Mouse (Mus musculus) mature B cell (primary cell): Measurements from ENCODE around the gene Dgke.
"Not testable (repeated sequence)": the region's sequence is repeated elsewhere in the genome, so short reads cannot be mapped to it uniquely, and the experiment has no call there.

Experiments
- in situ Hi-C: fragments of 300-500 bp; cut with MboI; formaldehyde crosslinking; loops from 2 replicates; pipeline ENCODE4 v1.14.3; 2019

Dgke gene

DNA sequence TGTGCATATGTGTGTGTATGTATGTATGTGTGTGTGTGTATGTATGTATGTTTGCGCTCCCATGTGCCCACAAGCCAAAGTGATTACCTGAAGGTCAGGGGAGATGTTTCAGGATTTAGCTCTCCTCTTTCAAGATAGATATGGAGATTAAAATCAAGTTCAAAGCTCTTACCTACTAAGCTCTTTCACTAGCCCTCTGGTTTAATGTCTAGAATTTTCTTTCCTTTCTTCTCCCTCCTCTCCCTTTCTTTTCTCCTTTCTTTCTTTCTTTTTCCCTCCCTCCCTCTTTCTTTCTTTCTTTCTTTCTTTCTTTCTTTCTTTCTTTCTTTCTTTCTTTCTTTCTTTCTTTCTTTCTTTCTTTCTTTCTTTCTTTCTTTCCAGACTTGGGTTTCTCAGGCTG is at the start of gene Dgke:
TSS of gene Dgke (minus strand) at position 101 of the 400 bp plus-strand sequence.
- in situ Hi-C loops: no loop called here

DNA sequence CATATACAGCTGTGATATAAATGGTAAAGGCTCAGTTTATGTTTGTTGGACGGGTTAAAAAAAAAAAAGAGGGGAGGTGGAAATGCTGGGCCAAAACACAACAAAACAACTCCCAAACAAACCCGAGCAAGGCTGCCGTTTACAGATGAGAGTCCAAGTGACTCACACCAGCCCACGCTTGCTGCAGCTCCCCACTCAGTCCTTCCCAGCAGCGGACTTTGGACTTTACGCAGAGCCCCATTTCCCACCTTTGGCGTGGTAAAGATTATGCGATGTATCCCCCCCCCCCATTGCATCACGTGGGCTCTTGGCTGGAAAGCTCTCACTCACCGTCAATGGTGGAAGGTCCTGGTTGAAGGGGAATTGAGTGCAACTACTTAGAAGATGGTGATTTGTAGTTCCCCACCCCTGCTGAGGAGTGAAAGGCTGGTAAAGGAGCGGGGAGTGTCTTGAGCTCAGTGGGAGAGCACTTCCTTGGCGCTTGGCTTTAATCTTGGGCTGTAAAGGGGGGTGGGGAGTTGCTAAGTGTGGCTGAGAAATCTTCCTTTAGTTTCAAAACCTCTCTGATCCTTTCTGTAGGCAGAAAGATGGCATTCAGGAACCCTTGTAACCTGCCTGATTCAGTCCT is 40.6 kb upstream of the Dgke start:
- in situ Hi-C loops: loop anchor here (25.0 kb wide), 1 partner anchor 605 kb away; no protein-coding TSS in a partner anchor

DNA sequence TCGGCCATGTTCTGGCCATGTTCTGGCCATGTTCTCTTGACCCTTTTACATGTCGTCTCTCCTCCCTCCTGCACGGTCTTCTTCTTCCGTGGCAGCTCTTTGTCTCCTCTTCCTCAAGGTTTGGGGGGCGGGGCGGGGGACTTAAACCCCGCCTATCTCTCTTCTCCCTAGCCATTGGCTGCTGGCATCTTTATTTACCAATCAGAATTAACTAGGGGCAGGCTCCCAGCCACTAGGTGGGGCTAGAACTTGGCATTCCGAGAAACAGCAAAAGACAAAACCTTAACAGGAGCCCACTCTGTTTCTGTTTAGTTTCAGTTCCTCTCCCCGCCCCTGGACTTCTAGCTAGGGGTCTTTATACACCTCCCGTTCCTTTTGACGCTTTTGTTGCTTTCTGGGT is 39.2 kb upstream of the Dgke start:
- in situ Hi-C loops: loop anchor here (25.0 kb wide), 1 partner anchor 606 kb away; no protein-coding TSS in a partner anchor

DNA sequence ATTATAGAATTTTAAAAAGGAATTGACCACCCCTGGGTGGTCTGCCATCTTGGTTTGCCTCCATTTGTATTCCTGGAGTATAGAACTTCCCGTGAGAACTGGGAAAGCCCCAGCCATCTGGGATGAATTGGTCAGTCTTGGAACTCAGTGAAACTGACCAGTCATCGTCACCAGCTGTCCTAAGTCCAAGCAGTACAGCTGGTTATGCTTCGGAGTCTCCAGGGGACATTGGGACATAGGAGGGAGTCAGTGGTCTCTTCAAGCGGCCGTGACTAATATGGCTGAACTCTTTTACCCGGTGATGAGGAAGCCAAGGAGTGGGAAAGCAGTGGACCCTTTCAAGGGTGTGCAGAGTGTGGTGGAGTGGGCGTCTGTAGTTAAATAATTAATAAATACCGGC is 38.6 kb upstream of the Dgke start:
- in situ Hi-C loops: loop anchor here (25.0 kb wide), 1 partner anchor 607 kb away; no protein-coding TSS in a partner anchor

DNA sequence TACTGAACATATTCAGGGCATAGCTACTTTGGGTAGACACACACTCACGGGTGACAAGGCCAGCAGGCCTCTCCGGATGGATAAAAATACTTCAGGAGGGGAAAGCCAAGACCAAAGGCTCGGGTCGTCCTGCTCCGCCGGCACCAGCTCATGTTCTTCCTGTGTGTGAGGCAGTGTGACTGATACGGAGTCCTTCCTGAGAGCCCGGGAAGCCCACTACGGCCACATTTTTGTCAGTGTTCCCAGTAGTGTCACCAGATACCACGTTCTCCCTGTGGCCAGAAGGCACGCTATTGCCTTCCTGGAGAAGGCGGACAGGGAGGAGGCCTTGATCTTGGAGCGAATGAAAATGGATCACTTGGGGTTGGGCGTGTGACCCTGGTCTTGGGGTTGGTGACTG is 36.5 kb upstream of the Dgke start:
- in situ Hi-C loops: loop anchor here (25.0 kb wide), 1 partner anchor 609 kb away; no protein-coding TSS in a partner anchor

DNA sequence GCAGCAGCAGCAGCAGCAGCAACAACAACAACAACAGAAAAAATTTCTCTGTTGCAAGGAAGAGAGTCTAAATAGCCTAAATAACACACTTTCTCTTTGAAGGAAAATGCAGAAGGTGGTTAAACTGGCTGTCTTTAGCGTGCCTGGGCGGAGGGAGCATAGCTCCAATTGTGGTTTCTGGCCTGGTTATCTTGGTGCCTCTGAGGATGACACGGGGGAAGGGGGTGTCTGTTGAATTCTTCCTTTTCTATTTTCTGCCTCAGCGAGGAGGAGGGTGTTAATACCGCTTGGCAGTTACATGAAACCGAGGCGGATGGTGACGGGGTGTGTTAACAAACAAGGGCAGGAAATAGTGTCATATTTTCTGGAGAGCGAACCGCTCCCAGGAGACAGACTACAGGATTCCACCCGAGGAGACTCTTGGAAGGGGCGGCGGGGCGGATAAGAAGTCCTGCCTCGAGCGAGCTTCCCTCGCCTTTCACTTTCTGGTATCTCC is 34.2 kb upstream of the Dgke start:
- in situ Hi-C loops: loop anchor here (25.0 kb wide), 1 partner anchor 611 kb away; no protein-coding TSS in a partner anchor

DNA sequence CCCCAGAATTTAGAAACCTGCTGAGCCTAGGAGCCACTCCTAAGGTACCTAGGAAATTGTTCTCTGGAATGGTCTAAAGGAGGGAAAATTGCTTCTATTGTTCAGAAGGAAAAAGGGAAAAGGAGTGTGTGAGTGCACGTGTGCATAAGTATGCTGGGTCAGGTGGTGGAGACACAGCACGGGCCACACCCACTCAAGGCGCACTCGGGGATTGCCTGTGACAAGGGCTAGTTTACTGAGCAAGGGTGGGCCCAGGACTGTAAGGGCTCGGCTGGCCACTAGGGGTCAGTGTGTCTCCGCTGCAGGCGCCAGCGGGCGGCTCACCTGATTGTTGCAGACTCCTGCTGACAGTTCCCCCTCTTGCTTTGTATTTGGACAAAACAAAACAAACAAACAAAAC is 33.8 kb upstream of the Dgke start:
- in situ Hi-C loops: loop anchor here (25.0 kb wide), 1 partner anchor 612 kb away; no protein-coding TSS in a partner anchor

DNA sequence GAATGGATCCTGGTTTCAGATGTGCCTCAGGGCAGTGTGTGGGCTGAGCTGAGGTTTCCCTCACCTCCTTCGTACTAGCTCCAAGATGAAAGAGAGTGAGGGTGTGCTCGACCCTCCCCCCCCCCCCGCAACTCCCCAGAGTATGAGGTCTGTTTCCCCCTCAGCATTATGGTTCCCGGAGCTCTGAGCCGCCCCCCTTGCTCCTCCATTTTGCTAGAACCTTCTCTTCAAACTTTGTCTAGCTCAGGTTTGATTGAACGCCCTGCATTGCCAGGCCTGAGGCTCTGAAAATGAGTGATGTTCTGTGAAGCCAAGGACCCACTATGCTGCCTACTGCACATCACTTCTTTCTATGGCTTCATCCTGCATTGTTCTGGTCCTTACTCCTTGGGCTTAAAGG is 32.3 kb upstream of the Dgke start:
- in situ Hi-C loops: loop anchor here (10.0 kb wide), 1 partner anchor 206 kb away; the partner anchor contains the start of gene Nog

DNA sequence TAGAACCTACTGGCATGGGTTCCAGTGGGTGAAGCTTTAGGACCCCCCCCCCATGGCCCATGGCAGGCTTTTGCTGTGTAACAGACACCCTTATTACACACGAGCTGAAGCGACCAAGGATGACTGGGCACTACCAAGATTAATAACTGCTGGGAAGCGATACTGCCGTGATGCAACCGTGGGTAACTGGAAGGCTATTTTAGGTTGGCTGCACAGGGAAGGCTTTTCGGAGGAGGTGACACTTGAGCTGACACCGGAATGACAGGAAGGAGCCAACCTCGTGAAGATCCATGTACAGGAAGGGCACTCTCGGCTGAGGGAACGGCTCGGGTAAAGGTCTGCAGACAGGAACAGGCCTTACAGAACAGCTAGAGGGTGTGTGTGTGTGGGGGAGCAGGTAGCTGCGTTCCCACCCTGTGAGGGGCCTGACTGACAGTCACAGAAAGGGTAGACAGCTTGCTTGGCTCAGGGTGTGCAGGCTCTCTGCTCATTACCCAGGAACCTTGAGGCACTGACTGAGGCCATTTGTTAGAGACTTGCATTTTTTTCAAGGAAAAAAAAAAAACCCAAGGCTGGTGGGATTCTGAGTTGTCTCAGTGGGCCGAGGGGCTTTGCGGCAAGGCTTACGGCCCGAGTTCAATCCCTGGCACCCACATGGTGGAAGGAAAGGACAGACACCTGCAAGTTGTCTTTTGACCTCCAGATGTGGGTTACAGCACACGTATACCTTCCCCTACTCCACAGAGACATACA is 31.6 kb upstream of the Dgke start:
- in situ Hi-C loops: loop anchor here (10.0 kb wide), 1 partner anchor 207 kb away; the partner anchor contains the start of gene Nog

DNA sequence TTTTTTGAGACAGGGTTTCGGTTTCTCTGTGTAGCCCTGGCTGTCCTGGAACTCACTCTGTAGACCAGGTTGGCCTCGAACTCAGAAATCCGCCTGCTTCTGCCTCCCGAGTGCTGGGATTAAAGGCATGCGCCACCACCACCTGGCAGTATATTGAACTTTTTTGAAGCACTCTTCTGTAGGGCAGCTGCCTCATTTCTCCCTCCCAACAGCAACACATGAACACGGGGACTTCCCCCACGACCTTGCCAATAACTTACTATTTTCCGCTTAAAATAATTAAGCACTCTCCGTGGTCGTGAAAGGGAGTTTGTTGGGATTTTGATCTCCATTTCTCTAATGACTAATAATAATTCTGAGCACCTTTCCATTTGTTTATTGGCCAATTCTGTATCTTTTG is 30.6 kb upstream of the Dgke start:
- in situ Hi-C loops: loop anchor here (10.0 kb wide), 1 partner anchor 208 kb away; the partner anchor contains the start of gene Nog

DNA sequence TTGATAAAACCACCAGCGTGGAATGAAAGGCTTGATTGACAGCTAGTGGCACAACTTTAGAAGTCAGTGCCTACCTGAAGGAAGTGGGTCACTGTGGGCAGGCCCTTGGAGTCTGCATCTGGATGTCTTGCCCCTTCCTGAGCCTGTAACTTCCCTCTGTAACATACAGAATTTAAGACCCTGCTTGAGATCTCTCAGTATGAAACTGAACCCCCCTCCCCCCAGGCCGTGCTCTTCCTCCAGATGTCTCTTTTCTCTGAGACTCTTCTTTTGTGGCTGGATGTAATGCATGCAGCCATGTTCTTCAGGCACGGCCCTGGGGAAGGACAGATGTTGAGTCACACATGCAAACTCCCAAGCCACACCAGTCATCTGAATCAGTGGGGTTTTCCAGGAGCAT is 28.7 kb upstream of the Dgke start:
- in situ Hi-C loops: loop anchor here (10.0 kb wide), 1 partner anchor 209 kb away; the partner anchor contains the start of gene Nog

DNA sequence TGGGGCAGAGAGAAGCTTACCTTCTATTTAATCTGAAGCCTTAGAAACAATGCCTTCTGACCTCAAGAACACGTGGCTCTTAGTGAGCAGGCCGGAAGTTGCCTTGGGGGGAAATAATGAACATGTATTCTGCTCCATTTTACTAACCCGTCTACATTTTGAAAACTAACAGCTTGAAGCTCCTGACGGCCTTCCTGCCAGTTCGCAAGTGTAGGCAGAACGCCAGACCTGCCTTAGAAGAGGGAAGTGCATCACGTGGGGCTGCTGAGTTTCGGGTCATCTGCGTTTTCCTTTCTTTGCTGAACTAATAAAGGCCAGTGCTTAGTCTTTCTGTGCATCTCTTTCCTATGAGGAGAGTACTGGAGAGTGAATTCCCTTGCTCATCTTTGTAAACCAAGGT is 26.1 kb upstream of the Dgke start:
- in situ Hi-C loops: loop anchor here (10.0 kb wide), 1 partner anchor 212 kb away; the partner anchor contains the start of gene Nog

DNA sequence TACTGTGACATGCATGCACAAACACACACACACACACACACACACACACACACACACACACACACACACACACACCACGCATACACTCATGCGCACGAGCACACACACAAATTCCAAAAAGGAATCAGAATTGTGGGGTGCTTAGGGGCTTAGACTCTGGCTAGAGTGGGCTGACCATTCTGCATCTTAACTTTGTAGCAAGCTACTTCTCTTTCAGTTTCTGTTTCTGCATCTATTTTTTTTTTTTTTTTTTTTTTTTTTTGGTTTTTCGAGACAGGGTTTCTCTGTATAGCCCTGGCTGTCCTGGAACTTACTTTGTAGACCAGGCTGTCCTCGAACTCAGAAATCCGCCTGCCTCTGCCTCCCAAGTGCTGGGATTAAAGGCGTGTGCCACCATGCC is 23.7 kb upstream of the Dgke start:
- in situ Hi-C loops: loop anchor here (10.0 kb wide), 1 partner anchor 214 kb away; the partner anchor contains the start of gene Nog

DNA sequence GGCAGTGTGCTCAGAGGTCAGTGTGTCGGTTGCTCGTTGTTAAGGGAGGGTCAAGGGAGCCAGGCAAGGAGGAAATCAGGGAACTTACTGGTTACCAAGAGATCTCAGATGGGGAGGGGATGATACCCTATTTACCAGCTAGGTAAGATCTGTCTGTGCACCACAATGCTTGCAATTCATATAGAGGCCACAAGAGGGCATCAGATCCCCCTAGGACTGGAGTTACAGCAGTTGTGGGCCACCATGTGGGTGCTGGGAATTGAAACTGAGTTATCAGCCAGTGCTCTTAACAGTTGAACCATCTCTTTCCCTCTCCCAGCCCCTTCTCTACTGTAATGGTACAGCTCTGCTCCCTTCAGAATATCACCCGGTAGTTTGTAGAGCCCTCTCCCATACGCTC is 22.1 kb upstream of the Dgke start:
- in situ Hi-C loops: no loop called here

DNA sequence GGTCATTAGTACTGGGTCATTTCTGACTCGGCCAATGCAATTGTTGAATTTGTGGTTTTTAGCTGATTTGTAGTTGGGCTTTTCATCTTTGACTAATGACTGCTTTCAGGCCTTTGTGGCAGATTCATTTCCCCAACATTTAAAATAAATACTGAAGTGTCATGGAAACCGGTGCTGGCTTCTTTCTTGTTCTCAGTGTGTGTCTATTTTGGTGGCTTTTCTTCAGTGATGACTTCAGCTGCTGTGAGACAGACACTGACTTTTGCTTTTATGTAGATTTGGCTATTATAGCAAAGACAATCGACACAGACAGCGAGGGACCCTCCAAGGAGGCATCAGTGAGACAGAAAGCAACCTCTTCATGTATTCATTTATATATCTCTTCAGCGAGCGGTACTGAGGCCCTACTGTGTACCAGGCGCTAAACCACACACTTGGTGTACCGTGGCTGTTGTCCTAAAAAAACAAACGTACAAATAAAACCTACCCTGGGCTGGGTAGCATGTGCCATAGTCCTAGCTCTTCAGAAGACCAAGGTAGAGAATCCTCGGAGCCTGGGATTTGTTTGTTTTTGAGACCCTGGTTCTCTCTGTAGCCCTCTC is 19.7 kb upstream of the Dgke start:
- in situ Hi-C loops: no loop called here

DNA sequence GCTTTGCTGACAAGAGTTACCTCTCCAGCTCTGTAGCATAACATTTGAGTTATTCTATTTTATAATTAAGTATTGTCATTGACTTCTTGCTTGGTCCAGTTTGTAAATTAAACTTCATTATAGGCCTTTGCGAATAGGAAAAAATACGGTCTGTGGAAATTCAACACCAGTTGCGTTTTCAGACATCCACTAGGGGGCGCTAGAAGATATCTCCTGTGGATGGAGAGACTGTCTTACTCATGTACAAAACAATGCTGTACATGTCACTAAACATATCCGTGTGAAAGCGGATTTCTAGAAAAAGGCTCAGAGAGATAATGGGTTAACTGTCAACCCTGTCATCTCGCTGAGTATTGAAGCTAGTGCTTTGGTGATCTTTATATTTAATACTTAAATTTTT is 18.0 kb upstream of the Dgke start:
- in situ Hi-C loops: no loop called here

DNA sequence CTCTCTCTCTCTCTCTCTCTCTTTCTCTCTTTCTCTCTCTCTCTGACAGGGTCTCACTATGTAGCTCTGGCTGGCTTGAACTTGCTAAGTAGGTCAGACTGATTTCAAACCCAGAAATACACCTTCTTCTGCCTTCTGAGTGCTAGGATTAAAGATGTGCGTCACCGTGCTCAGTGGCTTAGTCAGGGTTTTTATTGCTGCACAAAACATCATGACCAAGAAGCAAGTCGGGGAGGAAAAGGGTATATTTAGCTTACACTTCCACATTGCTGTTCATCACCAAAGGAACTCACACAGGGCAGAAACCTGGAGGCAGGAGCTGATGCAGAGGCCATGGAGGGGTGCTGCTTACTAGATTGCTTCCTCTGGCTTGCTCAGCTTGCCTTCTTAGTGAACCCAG is 16.0 kb upstream of the Dgke start:
- in situ Hi-C loops: not testable (repeated sequence)

DNA sequence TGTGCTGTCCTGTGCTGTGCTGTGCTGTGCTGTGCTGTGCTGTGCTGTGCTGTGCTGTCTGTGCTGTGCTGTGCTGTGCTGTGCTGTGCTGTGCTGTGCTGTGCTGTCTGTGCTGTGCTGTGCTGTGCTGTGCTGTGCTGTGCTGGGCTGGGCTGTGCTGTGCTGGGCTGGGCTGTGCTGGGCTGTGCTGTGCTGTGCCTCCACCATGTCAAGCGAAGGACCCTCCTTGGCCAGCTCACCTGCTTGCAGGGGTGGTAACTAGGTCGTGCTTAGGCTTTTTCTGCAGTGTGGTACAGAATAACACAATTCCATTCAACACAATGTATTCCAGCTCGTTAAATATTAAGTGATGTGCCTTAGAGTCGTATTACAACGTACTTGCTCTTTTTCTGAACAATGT is 15.3 kb upstream of the Dgke start:
- in situ Hi-C loops: not testable (repeated sequence)

DNA sequence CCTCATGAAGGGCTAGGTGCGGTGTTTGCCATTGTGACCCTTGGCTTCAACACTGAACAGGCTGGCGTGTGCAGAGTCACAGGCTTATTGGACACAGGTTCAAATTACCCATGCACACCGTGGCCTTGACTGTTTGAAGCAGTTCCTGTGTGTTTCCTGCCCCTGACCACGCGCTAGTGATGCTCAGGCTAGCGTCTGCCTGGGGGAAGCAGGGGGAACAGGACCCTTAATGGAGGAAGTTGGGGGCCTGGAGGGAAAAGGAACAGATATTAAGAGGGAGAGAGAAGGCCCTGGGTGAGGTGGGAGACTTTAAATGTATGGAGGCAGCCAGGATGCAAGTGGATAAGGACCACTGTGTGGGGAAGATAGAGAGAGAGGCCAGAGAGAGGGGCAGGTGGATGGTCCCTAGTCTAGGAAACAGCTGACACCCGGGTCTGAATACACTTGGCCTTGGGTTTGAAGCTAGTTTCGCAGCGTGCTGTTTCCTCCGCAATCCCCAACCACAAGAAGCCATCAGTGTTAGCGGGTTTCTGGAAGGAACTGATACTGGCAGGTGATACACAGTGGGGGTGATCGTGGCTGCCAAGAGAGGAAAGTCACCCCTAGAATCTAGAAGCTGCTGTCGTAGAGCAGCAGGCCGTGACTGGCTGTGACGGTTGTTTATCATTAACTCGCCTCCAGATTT is 12.5 kb upstream of the Dgke start:
- in situ Hi-C loops: no loop called here

DNA sequence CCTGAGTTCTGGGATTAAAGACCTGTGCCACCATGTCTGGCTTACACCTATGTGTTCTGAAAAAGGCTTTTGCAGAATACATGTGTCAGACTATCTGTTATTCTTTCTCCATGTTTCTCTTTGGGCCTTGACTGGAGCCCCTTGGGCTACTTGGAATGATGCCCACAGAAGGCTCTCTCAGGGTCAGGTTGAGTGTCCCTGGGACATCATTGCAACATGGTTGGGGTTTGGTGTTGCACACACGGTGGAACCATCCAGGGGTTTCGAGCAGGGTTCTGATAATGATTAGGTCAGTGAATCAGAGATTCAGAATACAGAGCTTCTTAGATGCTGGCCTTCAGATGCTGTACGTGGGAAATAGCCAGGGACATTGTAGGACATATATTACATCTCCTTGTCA is 11.7 kb upstream of the Dgke start:
- in situ Hi-C loops: no loop called here

DNA sequence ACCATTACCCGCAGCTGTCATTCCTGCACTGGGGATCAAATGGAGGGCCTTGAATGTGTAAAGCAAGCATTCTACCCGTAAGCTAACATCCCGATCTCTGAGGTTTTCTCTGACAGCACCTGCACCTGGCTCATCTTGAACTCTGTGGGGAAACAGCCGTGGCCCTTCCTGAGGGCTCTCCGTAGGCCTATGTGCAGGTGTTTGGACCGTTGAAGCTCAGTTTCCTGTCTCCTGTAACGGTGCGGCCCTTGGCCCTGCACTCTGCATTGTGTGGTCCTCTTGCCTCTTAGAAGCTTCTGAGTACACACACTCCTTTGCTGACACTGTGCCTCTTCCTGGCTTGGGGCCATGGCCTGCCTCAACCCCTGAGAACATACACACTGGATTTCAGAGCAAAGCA is 11.0 kb upstream of the Dgke start:
- in situ Hi-C loops: no loop called here
